Mouse (Mus musculus): ENCODE results near the gene Lpp.

DNA sequence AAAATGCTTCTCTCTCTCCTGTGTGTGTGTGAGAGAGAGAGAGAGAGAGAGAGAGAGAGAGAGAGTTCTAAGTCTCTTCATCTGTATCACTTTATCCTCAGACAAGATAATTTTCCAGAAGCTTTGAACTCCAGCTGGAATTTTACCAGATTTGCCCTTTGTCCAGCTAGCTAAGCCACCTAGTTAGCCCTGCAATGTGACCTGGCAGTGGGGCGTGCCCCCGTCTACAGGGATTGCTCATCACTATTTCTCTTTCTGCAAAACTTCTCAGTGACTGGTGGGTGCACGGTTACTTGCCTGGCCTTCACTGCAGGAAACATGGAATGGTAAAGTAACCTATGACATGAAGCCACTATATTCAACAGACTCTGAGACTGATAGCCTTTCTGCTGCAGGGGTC lies 174.8 kb downstream of the Lpp start:
- TF ChIP-seq CTCF (IDR thresholded peaks at IDR 0.05; ENCODE audit: low read depth, low read length) = no peak
- TF ChIP-seq TAL1 (conservative IDR thresholded peaks at IDR 0.05; ENCODE audit: low read depth, low read length) = no peak
- no peak for TF ChIP-seq GATA2 (IDR thresholded peaks at IDR 0.05; ENCODE audit: borderline replicate concordance, low read depth, low read length)
- no peak for TF ChIP-seq POLR2AphosphoS5 (IDR thresholded peaks at IDR 0.05; ENCODE audit: insufficient replicate concordance, low read depth, low read length)
- TF ChIP-seq GATA1 (IDR thresholded peaks at IDR 0.05; ENCODE audit: borderline replicate concordance, low read length) = no peak
